Mouse (Mus musculus): Measurements from ENCODE around the gene S1pr5.
A peak's percentile ranks its signal among the peaks of the same experiment; 100 is the strongest.
"Not testable (repeated sequence)": the region's sequence is repeated elsewhere in the genome, so short reads cannot be mapped to it uniquely, and the experiment has no call there.

S1pr5 gene

GRCm38 (mm10) chr9:21248326-21248725 lies at the start of gene S1pr5:
S1pr5 (minus strand) TSS chr9:21248443.
- peak; percentile 46 for DNase-seq (ENCODE audit: low spot score)

- no peak for DNase-seq (ENCODE audit: low spot score)
Measured at GRCm38 (mm10) chr9:21292271-21292670, 44.0 kb upstream of the S1pr5 start.

GRCm38 (mm10) chr9:21291868-21292267 lies 43.6 kb upstream of the S1pr5 start:
- not testable (repeated sequence) for DNase-seq (ENCODE audit: low spot score)

- peak; percentile 100 for DNase-seq (ENCODE audit: low spot score)
Measured at GRCm38 (mm10) chr9:21291022-21291787, 43.0 kb upstream of the S1pr5 start, which contains the start of gene Cdkn2d. Cdkn2d (minus strand) TSS chr9:21291407.

- DNase-seq (ENCODE audit: low spot score) = no peak
Measured at GRCm38 (mm10) chr9:21290589-21290988, 42.3 kb upstream of the S1pr5 start.

- no peak for DNase-seq (ENCODE audit: low spot score)
Measured at GRCm38 (mm10) chr9:21289337-21289671, 41.1 kb upstream of the S1pr5 start.

GRCm38 (mm10) chr9:21288404-21289336 lies 40.4 kb upstream of the S1pr5 start:
- DNase-seq (ENCODE audit: low spot score) = no peak

- peak; percentile 97 for DNase-seq (ENCODE audit: low spot score)
Measured at GRCm38 (mm10) chr9:21287571-21288402, 39.5 kb upstream of the S1pr5 start, which contains the start of gene Kri1. Kri1 (minus strand) TSS chr9:21287969.

- no peak for DNase-seq (ENCODE audit: low spot score)
Measured at GRCm38 (mm10) chr9:21286753-21287152, 38.5 kb upstream of the S1pr5 start.

- no peak for DNase-seq (ENCODE audit: low spot score)
Measured at GRCm38 (mm10) chr9:21283994-21284393, 35.8 kb upstream of the S1pr5 start.

GRCm38 (mm10) chr9:21283591-21283990 lies 35.3 kb upstream of the S1pr5 start:
- no peak for DNase-seq (ENCODE audit: low spot score)

- no peak for DNase-seq (ENCODE audit: low spot score)
Measured at GRCm38 (mm10) chr9:21277776-21278175, 29.5 kb upstream of the S1pr5 start.

GRCm38 (mm10) chr9:21276307-21276706 lies 28.1 kb upstream of the S1pr5 start:
- no peak for DNase-seq (ENCODE audit: low spot score)

- DNase-seq (ENCODE audit: low spot score) = no peak
Measured at GRCm38 (mm10) chr9:21275727-21276126, 27.5 kb upstream of the S1pr5 start.

GRCm38 (mm10) chr9:21275013-21275710 lies 26.9 kb upstream of the S1pr5 start:
- no peak for DNase-seq (ENCODE audit: low spot score)

- DNase-seq (ENCODE audit: low spot score) = no peak
Measured at GRCm38 (mm10) chr9:21274336-21274735, 26.1 kb upstream of the S1pr5 start.

GRCm38 (mm10) chr9:21273520-21274228 lies 25.4 kb upstream of the S1pr5 start:
- DNase-seq (ENCODE audit: low spot score) = no peak

GRCm38 (mm10) chr9:21273094-21273493 lies 24.9 kb upstream of the S1pr5 start:
- no peak for DNase-seq (ENCODE audit: low spot score)

GRCm38 (mm10) chr9:21272391-21272790 lies 24.1 kb upstream of the S1pr5 start:
- no peak for DNase-seq (ENCODE audit: low spot score)

GRCm38 (mm10) chr9:21269590-21269989 lies 21.3 kb upstream of the S1pr5 start:
- not testable (repeated sequence) for DNase-seq (ENCODE audit: low spot score)

- no peak for DNase-seq (ENCODE audit: low spot score)
Measured at GRCm38 (mm10) chr9:21268305-21268704, 20.1 kb upstream of the S1pr5 start.
